Mouse (Mus musculus) erythroblast, embryonic 14.5 days (primary cell): ENCODE measurements at regions not wholly inside any gene's neighbourhood (a gene's known extent, or its start where the extent isn't known, plus 50 kb on each side); places are given as distances from the start of the nearest gene placed in this dataset.

Experiments used
- GATA1 ChIP-seq: IDR thresholded peaks from 2 replicates; pipeline ENCODE4 v1.6.1; 2012; ENCODE audit warnings: low read length, inconsistent platforms, mixed read lengths
- TAL1 ChIP-seq: IDR thresholded peaks from 3 replicates; pipeline ENCODE4 v1.6.1; 2012; ENCODE audit warnings: low read length, inconsistent platforms, mixed read lengths

- TF ChIP-seq GATA1: no peak
- TF ChIP-seq TAL1: no peak
These were observed 132.5 kb upstream of the Thpo start for GRCm38 (mm10) chr16:20866771-20867170.
